Mouse (Mus musculus) spleen, postnatal 4 days (tissue): ENCODE measurements around the gene Sumf2.
"Not testable (repeated sequence)": the region's sequence is repeated elsewhere in the genome, so short reads cannot be mapped to it uniquely, and the experiment has no call there.

Experiments used
- DNase-seq, 2 experiments: peaks; one replicate each; pipeline ENCODE4 v3.0.0; 2022; ENCODE audit warnings: low spot score in 2 of 2

Gene Sumf2

GRCm38 (mm10) chr5:129846752-129847557 lies at the start of gene Sumf2:
Gene Sumf2, plus strand, starts transcription at chr5:129846986.
- peak; percentile 94 to 98 for DNase-seq

GRCm38 (mm10) chr5:129844848-129845247 lies 1.9 kb upstream of the Sumf2 start:
- DNase-seq: no peak

- DNase-seq: no peak
Measured at GRCm38 (mm10) chr5:129847558-129847820, 703 bp downstream of the Sumf2 start.

- no peak for DNase-seq
Measured at GRCm38 (mm10) chr5:129855163-129855562, 8.4 kb downstream of the Sumf2 start.

GRCm38 (mm10) chr5:129856414-129856813 lies 9.6 kb downstream of the Sumf2 start:
- DNase-seq: no peak

GRCm38 (mm10) chr5:129862325-129862724 lies 15.5 kb downstream of the Sumf2 start:
- DNase-seq: no peak

- peak; percentile 43 to 79 for DNase-seq
Measured at GRCm38 (mm10) chr5:129864467-129864866, 17.7 kb downstream of the Sumf2 start.

- DNase-seq: no peak
Measured at GRCm38 (mm10) chr5:129865841-129866240, 19.1 kb downstream of the Sumf2 start.

GRCm38 (mm10) chr5:129869238-129869995 lies 22.6 kb downstream of the Sumf2 start:
- DNase-seq: no peak

GRCm38 (mm10) chr5:129871238-129871637 lies 24.5 kb downstream of the Sumf2 start:
- DNase-seq: no peak

GRCm38 (mm10) chr5:129873942-129874341 lies 27.2 kb downstream of the Sumf2 start:
- DNase-seq: no peak

- no peak for DNase-seq
Measured at GRCm38 (mm10) chr5:129875098-129875497, 28.3 kb downstream of the Sumf2 start.

- DNase-seq: no peak
Measured at GRCm38 (mm10) chr5:129877731-129878455, 31.1 kb downstream of the Sumf2 start.

GRCm38 (mm10) chr5:129878946-129879345 lies 32.2 kb downstream of the Sumf2 start:
- DNase-seq: no peak

GRCm38 (mm10) chr5:129879888-129880287 lies 33.1 kb downstream of the Sumf2 start:
- no peak for DNase-seq

GRCm38 (mm10) chr5:129886271-129886670 lies 39.5 kb downstream of the Sumf2 start:
- DNase-seq: no peak

GRCm38 (mm10) chr5:129886911-129887636 lies 40.3 kb downstream of the Sumf2 start, which contains the start of gene Chchd2:
Gene Chchd2, minus strand, starts transcription at chr5:129887470.
- peak; percentile 89 to 91 for DNase-seq

GRCm38 (mm10) chr5:129890390-129890789 lies 43.6 kb downstream of the Sumf2 start:
- not testable (repeated sequence) for DNase-seq

- peak; percentile 78 to 86 for DNase-seq
Measured at GRCm38 (mm10) chr5:129895198-129896088, 48.7 kb downstream of the Sumf2 start, which contains the start of gene Zbed5. Gene Zbed5, plus strand, starts transcription at chr5:129895723.

GRCm38 (mm10) chr5:129898449-129898848 lies 51.7 kb downstream of the Sumf2 start, which contains the start of gene Phkg1:
Gene Phkg1, minus strand, starts transcription at chr5:129898549.
- DNase-seq: no peak
